Mouse (Mus musculus): ENCODE measurements around the gene Hydin. TPM values are rescaled to one million over a fixed set of nuclear protein-coding genes. Genes with fewer than 3 reads are reported as not detected.

Hydin gene
- total RNA-seq, 2 experiments from 2014 or later, result 0.14 to 0.17 TPM

DNA sequence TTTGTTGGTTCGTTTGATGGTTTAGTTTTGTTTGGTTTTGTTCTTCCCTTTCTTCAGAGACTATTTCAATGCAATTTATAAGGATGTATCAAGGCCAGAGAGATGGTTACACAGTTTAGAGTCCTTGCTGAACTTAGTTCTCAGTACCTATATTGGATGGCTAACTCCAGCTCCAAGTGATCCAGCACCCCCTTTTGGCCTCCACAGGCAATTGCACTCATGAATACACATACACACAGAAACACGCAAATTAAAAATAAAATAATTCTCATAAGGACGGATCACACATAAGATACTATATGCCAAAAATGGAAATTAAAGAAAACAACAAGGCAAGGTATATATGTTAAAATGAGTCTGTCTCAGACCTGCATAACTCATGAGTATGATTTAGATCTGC is 153.4 kb downstream of the Hydin start:
- intact Hi-C loops (cut with DNase I), result no loop called here
- no peak for DNase-seq

DNA sequence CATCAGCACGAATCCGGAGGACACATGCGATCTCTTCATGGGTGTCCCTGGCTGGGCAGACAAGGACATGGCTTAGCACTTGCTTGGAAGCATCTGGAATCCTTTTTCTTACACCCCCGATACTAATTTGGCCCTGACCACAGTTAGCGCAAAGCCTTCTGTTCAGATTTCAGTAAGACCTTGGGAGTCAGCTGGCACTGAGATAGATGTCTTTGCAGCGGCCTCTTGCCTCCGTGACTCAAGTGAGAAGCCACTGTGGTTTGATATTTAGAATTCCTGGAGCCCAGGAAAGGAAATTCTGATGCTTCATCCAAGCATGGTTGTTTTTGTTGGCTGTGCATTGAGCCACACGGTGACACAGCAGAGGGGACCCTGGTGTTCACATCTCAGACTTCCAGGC is 157.4 kb downstream of the Hydin start:
- DNase-seq, result no peak
- intact Hi-C loops (cut with DNase I), result no loop called here

DNA sequence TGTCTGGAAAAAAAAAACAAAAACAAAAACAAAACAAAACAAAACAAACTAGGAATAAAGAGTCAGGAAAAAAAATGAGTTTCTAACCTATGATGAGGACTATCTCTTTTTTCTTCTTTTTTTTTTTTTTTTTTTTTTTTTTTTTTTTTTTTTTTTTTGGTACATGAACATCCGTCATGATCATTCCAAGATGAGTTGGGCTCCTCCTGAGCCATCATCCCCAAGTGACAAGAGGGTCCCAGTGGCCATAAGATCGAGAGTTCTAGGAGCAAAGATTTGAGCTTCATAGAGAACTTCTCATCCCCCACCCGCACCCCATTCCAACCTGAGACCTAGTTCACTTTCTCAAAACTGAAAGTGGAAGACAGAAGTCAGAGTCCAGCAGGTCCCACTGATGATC is 164.6 kb downstream of the Hydin start:
- intact Hi-C loops (cut with DNase I), result no loop called here

DNA sequence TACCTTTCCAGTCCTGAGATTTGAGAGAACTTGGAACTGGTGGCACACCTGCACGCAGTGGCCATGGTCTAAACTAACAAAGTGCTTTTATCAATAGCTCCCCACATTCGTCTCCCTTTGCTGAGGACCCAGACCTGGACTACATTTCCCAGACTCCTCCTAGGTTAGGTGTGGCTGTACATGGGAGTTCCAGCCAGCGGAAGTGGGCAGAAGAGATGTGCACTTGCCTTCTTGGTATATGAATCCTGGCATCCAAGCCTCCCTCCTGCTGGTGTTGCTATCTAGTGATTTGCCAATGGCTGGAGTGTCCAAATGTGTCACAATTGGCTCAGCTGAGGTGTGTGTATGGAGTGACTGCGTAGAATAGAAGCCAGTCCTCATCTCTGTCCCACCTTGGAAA is 173.8 kb downstream of the Hydin start:
- no peak for DNase-seq
- intact Hi-C loops (cut with DNase I), result no loop called here

More for the DNA sequence above, 164.6 kb downstream of the Hydin start:
- no peak for DNase-seq

DNA sequence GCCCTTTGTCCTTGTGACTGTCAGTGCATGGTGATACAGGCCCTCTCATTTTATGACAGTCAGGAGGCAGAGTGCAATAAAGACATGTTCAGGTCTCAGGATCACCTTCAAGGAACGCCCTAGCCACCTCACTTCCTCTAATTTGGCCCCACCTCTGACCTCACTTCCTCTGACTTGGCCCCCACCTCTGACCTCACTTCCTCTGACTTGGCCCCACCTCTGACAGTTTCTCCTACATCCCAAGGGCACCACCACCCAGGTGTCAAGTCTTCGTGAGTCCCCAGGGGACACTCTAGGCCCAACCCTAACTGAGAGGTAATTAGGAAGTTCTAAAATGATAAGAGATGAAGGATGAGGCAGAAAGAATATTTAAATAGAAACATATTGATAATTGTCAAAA is 177.5 kb downstream of the Hydin start:
- intact Hi-C loops (cut with DNase I), result no loop called here
- DNase-seq, result no peak

GRCm38 (mm10) chr8:110450463-110450862 is 183.7 kb downstream of the Hydin start:
- no peak for DNase-seq
- intact Hi-C loops (cut with DNase I), result no loop called here

DNA sequence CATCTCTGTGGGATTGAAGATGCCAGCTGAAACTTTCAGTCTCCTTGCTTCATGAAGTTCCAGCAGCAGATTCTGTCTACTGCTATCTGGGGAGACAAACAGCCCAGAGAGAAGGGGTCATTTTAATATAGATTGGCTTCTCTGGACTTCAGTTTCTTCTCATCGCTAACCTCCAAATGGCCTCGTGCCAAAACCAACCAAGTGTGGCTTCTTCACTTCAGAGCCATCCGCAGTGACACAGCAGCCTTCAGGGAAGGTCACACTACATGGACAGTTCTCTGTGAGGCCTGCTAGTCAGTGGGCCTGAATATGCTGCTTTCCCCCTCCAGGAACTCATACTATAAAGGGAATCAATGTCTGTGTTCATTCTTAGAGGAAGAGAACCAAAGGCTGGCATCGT is 187.7 kb downstream of the Hydin start:
- intact Hi-C loops (cut with DNase I), result no loop called here

DNA sequence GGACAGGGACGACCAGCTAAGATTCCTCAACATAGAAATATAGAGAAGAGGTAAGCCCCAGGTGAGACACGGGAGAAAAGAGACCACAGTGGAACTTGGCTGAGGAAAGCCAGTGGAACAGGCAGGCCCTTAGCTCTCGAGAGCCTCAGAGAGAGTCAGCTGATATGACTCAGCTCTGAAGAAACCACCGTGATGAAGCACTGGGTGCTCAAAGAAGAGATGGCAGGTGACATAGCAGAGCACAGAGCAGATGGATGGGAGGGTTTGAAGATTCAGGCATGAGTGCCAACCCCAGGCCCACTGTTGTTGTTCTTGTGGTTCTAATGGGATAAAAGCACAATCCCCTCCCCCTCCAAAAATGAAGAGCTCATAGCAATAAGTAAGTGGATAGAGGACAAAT is 190.6 kb downstream of the Hydin start:
- no peak for DNase-seq
- intact Hi-C loops (cut with DNase I), result no loop called here

More for the DNA sequence above, 187.7 kb downstream of the Hydin start:
- DNase-seq, result no peak

DNA sequence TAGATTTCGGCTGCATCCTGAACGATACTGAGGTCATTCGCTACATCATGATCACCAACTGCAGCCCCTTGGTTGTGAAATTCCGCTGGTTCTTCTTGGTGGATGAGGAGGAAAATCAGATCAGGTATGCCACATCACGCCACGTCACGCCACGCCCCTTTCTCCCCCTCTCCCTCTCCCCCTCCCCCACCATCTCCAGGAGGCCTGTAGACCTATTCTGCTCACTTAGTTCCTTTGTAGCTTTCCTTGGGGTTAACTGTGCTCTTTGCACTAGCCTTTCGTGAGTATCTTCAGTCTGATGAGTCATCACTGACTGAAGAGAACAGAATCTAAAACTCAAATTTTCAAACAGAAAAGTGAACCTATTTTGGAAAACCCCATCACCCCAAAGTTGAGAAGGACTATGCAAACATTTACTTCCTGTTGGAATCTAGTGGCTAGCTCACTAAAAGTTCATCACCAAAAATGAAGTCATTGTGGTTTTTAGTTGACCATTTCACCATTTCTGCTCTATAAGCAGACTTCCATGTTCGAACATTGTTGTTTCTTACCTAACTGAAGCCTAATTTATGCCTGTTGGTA is 195.9 kb downstream of the Hydin start:
- intact Hi-C loops (cut with DNase I), result no loop called here
- no peak for DNase-seq

DNA sequence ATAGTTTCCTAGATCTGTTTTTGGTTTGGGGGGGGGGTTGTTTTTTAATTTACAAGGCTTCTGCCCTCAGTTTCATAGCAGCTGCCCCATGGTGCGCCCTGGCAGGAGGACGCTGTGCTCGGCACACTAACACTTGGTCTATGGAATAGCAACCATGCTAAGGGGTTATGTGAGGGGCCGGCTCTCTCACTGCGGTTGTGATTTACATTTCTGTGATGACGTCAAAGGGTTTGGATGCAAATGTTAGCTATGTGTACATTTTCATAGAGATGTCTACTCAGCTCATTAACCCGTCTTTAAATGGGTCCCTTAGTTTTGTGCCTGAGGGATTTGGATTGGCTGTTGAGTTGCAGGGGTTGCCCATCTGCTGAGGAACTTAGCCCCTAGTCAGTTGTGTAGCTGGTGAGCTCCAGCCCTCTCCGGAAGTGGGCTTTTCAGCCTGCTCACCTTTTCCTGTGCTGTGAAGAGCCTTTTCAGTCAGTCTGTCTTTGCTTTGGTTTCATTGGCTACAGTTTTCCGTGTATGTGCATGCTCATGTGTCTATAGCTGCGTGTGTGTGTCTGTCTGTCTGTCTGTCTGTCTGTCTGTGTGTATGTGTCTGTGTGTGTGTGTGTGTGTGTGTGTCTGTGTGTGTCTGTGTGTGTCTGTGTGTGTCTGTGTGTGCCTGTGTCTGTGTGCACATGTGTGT is 197.1 kb downstream of the Hydin start:
- intact Hi-C loops (cut with DNase I), result no loop called here
- no peak for DNase-seq

GRCm38 (mm10) chr8:110465606-110466005 is 198.8 kb downstream of the Hydin start:
- DNase-seq, result no peak
- intact Hi-C loops (cut with DNase I), result no loop called here

- no peak for DNase-seq
- intact Hi-C loops (cut with DNase I), result no loop called here
Measured at GRCm38 (mm10) chr8:110477256-110477655, 210.5 kb downstream of the Hydin start.

GRCm38 (mm10) chr8:110478576-110478975 is 211.8 kb downstream of the Hydin start:
- no peak for DNase-seq
- intact Hi-C loops (cut with DNase I), result loop anchor here (2.0 kb wide), 1 partner anchor 334 kb away; no protein-coding TSS in a partner anchor

DNA sequence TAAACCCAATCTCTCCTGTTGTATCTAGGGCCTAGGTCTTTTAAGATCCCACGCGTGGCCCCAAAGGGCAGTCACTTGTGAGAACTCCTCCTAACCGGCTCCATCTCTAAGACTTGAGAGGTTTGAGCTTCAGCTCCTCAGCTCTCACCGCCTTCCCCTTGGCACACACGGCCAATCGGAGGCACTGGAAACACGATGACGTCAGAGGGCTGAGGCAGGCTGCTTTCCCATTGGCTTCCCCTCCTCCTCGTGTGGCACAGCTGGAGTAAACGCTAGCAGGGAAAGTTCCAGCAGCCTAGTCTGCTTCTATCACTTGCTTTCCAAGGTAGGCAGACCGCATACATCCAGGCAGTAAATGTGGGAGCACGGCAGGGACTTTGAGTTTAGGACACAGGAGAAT is 212.6 kb downstream of the Hydin start:
- intact Hi-C loops (cut with DNase I), result loop anchor here (2.0 kb wide), 1 partner anchor 335 kb away; no protein-coding TSS in a partner anchor
- no peak for DNase-seq

- DNase-seq, result no peak
- intact Hi-C loops (cut with DNase I), result no loop called here
Measured at GRCm38 (mm10) chr8:110482275-110482674, 215.5 kb downstream of the Hydin start.

DNA sequence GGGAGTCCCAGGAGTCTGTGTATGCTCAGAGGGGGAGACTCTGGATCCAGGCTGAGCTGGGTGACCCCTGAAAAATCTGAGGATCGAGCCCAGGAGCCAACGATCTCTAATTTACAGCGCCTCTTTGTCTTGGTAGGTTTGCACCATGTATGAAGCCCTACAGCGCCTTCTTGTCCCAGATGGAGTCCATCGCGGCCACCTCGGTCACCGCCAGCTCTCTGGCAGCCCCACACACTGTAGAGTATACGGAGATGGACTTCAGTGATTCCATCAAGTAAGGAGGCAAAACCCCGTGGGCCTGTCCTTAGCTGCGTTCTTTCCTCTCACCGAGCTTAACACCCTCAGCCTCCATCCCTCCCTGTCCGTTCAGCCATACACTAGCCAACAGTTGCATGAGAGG is 218.5 kb downstream of the Hydin start:
- intact Hi-C loops (cut with DNase I), result no loop called here
- no peak for DNase-seq

DNA sequence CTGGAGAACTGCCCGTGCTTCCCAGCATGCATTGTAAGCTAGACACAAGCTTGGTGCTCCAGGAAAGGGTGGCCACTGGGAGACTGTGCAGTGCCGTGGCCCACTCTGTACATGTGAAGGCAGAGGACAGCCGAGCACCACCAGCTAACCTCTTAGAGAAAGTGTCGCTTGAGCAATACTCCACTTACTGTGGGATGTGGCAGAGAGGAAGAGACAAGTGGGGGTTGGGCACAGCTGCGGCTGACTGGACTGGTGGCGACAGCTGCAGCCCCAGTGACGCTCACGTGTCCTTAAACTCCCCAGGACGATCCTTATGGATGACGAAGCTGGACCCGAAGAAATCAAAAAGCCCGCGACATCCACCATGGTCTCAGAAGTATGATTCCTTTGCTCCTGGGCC is 219.2 kb downstream of the Hydin start:
- DNase-seq, result no peak
- intact Hi-C loops (cut with DNase I), result no loop called here

DNA sequence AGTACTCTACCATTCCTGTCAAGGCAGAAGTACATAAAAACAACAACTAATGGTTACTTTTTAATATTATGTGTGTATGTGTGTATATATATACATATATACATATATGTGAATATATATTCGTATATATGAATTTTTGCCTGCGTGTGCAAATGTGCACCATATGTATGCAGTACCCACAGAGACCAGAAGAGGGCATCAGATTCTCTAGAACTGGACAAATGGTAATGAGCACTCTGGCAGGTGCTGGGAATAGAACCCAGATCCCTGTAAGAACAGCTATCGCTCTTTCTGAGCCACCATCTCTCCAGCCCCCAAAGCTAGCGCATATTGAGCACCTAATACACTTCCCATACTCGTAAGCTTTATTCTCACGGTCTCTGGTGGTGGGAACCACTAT is 220.9 kb downstream of the Hydin start:
- DNase-seq, result no peak
- intact Hi-C loops (cut with DNase I), result no loop called here

- intact Hi-C loops (cut with DNase I), result no loop called here
- no peak for DNase-seq
Measured at GRCm38 (mm10) chr8:110489344-110489743, 222.6 kb downstream of the Hydin start.

DNA sequence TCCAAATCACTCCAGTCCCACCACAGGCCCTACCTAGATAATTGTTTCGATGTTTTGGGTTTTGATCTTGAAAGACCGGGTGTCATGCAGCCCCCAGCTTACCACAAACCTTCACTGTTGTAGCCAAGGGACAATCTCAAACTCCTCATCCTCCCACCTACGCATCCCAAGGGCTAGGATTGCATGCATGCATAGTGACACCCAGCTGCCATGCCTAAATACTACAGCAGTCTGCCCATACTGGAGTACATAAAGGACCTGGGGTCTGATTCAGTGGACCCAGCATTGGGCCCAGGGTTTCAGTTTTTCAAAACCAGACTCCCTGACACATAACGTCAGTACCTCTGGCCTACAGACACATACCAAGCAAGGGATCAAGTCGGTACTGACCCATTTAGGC is 224.3 kb downstream of the Hydin start:
- DNase-seq, result no peak
- intact Hi-C loops (cut with DNase I), result no loop called here

DNA sequence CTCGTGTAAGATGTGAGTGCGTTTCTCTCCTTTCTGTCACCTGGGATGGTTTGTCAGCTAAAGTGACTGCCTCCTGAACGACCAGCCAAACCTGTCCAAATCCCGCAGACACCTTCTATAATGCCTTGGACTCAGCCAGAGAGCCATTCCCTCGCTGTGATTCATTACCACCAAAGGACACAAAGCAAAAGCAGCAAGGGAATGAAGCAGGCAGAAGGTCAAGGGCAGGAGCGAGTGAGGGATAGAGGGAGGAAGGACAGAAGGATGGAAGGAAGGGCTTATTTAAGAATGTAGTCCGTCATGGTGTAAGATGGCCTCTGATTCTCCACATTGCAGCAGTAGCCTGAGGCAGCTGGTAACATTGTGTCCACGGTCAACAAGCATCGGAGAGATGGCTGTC is 229.5 kb downstream of the Hydin start:
- no peak for DNase-seq
- intact Hi-C loops (cut with DNase I), result no loop called here

- intact Hi-C loops (cut with DNase I), result no loop called here
- no peak for DNase-seq
Measured at GRCm38 (mm10) chr8:110500253-110500652, 233.5 kb downstream of the Hydin start.

DNA sequence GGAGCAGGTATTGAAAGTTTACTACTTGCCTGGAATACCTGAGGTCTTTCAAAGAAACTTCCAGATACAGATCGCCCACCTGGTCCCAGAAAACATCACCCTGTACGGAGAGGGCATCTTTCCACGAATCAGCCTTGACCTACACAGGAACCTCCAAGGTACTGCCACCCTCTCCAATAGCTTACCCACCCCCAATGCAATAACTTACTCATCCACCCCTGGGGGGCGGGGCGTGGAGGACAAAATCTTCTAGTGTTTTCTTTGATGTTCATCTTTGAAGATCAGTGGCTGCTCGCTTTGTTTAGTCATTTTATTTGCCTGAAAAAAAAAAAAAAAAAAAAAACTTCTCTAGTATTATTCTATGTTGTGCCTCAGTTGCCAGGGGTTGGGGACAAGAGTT is 233.9 kb downstream of the Hydin start:
- no peak for DNase-seq
- intact Hi-C loops (cut with DNase I), result no loop called here
